Mouse (Mus musculus): Measurements from ENCODE around the gene Pitx1. TPM values are rescaled to one million over a fixed set of nuclear protein-coding genes. Genes with fewer than 3 reads are reported as not detected.
A peak's percentile ranks its signal among the peaks of the same experiment; 100 is the strongest.

Gene Pitx1
- polyA plus RNA-seq, 1 experiment from 2014 or later, result 6.3 TPM

DNA sequence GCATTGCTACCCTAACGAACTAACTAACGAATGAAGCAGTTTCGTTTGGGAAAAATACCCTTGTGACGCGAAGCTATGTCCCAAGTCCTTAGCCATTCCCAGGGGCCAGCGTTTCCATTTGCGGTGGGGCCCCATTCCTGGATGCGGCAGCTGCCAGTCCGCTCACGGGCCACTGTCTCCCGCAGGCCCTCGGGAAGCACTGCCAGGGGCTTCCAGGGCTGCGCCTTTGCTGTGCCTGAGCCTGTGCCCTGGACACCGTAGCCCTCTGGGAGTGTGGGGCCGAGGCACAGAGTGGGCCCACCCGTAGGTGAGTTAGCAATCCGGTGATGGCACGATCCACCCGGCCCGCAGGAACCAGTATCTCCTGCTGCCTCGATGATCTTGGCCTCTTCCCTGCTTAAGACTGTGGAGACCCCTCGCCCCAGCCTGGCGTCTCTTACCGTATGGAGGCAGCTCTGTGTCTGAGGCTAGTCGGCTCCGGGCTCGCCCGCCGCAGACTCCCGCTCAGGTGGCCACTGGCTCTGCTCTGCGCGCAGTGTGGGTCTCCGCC lies 369 bp downstream of the Pitx1 start:
- Histone ChIP-seq H3K36me3 (ENCODE audit: control insufficient read depth, insufficient read depth, low read length) (no peaks in the 10 kb centered on the region), H3K4me3 (ENCODE audit: low read depth, low read length) (no peak overlapping the region), H3K4me2 (peak overlapping the region; percentile 5; the same call in 1 of the 2 replicates), H3K9ac (ENCODE audit: low read depth, low read length) (no peak overlapping the region), H3K4me1 (replicated peaks; ENCODE audit: control insufficient read depth, insufficient read depth, low read length) (no peaks in the 10 kb centered on the region; the same call in 1 of the 2 replicates), H3K27ac (ENCODE audit: low read depth, low read length) (no peak overlapping the region), H3K9me3 (ENCODE audit: control insufficient read depth, low read length) (no peaks in the 10 kb centered on the region), H3K27me3 (replicated peaks; ENCODE audit: control insufficient read depth, insufficient read depth, low read length) (peaks cover 99% of the 10 kb centered on the region)
- ATAC-seq (replicated peaks; ENCODE audit: low FRiP score), result no peak
- DNase-seq (ENCODE audit: low spot score), result peak; percentile 49
- WGBS, result 3% methylated on average over 33 of the region's 33 CpGs

DNA sequence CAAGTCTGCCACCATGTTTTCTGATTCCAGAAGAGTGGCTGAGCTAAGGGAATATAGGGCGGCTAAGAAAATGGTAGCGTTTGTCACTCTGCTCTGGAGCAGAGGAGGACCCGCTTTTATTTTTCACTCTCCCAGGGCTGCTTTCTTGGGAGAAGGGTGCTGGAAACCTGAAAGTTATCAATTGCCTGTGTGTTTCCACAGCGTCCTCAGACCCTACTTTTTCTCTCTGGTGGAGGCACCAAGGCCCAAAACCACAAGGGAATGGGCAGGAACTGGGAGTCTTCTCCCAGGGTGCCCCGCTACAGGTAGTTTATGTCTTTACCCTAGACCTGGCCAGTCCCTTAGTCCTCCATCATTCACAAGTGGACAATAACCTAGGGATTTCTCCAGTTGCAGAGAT lies 1.3 kb downstream of the Pitx1 start:
- no peak overlapping the region for H3K4me2 ChIP-seq

DNA sequence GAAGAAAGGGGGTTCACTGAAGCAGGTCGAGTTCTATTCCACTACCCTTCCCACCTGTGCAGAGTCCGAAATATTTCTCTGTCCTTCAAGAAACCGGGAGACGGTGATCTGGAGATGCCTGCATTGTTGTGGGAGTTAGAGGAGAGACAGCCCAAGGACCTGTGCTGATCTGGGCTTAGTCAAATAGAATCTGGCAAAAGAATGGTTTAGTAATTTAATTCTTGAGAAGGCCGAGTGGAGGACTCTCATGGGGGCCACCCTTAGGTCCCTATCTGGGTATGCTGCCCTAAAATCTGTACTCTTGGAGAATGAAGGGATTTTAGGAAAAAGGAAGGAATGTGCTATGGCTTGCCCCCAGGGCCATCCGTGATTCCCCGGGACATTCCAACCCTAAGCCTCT lies 2.1 kb downstream of the Pitx1 start:
- H3K9ac ChIP-seq (ENCODE audit: low read depth, low read length), result no peak overlapping the region
- no peak overlapping the region for H3K27ac ChIP-seq (ENCODE audit: low read depth, low read length)
- 7% methylated on average over 7 of the region's 7 CpGs for WGBS
- ATAC-seq (replicated peaks; ENCODE audit: low FRiP score), result no peak
- peaks cover 99% of the 10 kb centered on the region for H3K27me3 ChIP-seq (replicated peaks; ENCODE audit: control insufficient read depth, insufficient read depth, low read length)
- H3K36me3 ChIP-seq (ENCODE audit: control insufficient read depth, insufficient read depth, low read length), result no peaks in the 10 kb centered on the region
- H3K4me1 ChIP-seq (replicated peaks; ENCODE audit: control insufficient read depth, insufficient read depth, low read length), result no peaks in the 10 kb centered on the region; the same call in 1 of the 2 replicates
- no peak overlapping the region for H3K4me2 ChIP-seq
- no peak for DNase-seq (ENCODE audit: low spot score)
- no peak overlapping the region for H3K4me3 ChIP-seq (ENCODE audit: low read depth, low read length)
- no peaks in the 10 kb centered on the region for H3K9me3 ChIP-seq (ENCODE audit: control insufficient read depth, low read length)

More for the DNA sequence above, 1.3 kb downstream of the Pitx1 start:
- Histone ChIP-seq H3K27ac (ENCODE audit: low read depth, low read length) (no peak overlapping the region), H3K36me3 (ENCODE audit: control insufficient read depth, insufficient read depth, low read length) (no peaks in the 10 kb centered on the region), H3K4me3 (ENCODE audit: low read depth, low read length) (no peak overlapping the region), H3K4me1 (replicated peaks; ENCODE audit: control insufficient read depth, insufficient read depth, low read length) (no peaks in the 10 kb centered on the region; the same call in 1 of the 2 replicates), H3K9ac (ENCODE audit: low read depth, low read length) (no peak overlapping the region), H3K27me3 (replicated peaks; ENCODE audit: control insufficient read depth, insufficient read depth, low read length) (peaks cover 99% of the 10 kb centered on the region), H3K9me3 (ENCODE audit: control insufficient read depth, low read length) (no peaks in the 10 kb centered on the region)
- DNase-seq (ENCODE audit: low spot score) (no peak), ATAC-seq (replicated peaks; ENCODE audit: low FRiP score) (no peak)
- 9% methylated on average over 5 of the region's 5 CpGs for WGBS

DNA sequence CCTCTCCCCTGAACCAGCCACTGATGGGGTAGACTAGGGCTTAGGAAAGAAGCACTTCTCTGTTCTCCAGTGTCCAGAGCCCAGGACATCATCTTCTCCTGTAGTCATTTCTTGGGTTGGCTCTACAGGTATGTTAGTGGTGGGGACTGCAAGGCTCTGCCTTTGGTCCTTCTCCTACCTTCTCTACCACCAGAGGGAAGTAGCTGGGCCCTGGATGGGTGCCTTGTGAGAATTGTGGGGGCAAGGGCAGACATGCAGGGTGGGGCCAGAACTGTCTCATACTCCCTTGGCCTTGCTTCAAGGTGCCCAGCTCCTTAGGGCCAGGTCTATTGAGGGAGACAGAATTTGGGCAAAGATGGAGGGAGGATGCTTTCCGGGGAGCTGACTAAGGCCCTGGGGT lies 3.4 kb downstream of the Pitx1 start:
- Histone ChIP-seq H3K36me3 (ENCODE audit: control insufficient read depth, insufficient read depth, low read length) (no peaks in the 10 kb centered on the region), H3K27ac (ENCODE audit: low read depth, low read length) (no peak overlapping the region), H3K4me2 (no peak overlapping the region), H3K4me3 (ENCODE audit: low read depth, low read length) (no peak overlapping the region), H3K9me3 (ENCODE audit: control insufficient read depth, low read length) (no peaks in the 10 kb centered on the region), H3K27me3 (replicated peaks; ENCODE audit: control insufficient read depth, insufficient read depth, low read length) (peaks cover 99% of the 10 kb centered on the region), H3K4me1 (replicated peaks; ENCODE audit: control insufficient read depth, insufficient read depth, low read length) (no peaks in the 10 kb centered on the region; the same call in 1 of the 2 replicates), H3K9ac (ENCODE audit: low read depth, low read length) (no peak overlapping the region)
- DNase-seq (ENCODE audit: low spot score) (no peak), ATAC-seq (replicated peaks; ENCODE audit: low FRiP score) (no peak)
- WGBS, result 48% methylated on average over 1 of the region's 1 CpGs

DNA sequence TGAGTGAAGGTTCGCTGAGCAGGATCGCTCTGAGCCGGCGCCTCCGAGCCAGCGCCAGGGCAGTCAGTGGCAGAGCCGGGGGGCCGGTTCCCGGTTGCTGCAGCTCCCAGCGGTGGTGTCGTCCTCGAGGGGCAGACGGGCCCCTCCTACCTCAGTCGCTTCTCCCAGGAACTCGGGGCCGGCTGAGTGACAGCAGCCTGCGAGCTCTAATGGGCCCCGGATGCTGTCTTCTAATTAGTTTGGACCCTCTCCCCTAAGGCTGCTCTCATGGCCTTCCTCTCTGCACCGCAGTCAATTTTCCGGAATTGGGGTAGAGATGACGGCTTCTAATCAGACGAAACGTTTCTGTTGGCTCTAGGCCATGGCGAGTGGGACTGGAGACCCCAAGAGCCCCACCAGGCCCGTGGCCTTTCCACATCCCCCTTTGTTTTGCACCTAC lies 4.3 kb downstream of the Pitx1 start:
- no peak for ATAC-seq (replicated peaks; ENCODE audit: low FRiP score)
- no peak overlapping the region for H3K27ac ChIP-seq (ENCODE audit: low read depth, low read length)
- no peaks in the 10 kb centered on the region; the same call in 1 of the 2 replicates for H3K4me1 ChIP-seq (replicated peaks; ENCODE audit: control insufficient read depth, insufficient read depth, low read length)
- peak overlapping the region; percentile 54; the same call in 1 of the 2 replicates for H3K4me2 ChIP-seq
- DNase-seq (ENCODE audit: low spot score), result no peak
- no peak overlapping the region for H3K4me3 ChIP-seq (ENCODE audit: low read depth, low read length)
- no peaks in the 10 kb centered on the region for H3K9me3 ChIP-seq (ENCODE audit: control insufficient read depth, low read length)
- peaks cover 97% of the 10 kb centered on the region for H3K27me3 ChIP-seq (replicated peaks; ENCODE audit: control insufficient read depth, insufficient read depth, low read length)
- 3% methylated on average over 25 of the region's 25 CpGs for WGBS
- H3K36me3 ChIP-seq (ENCODE audit: control insufficient read depth, insufficient read depth, low read length), result no peaks in the 10 kb centered on the region
- no peak overlapping the region for H3K9ac ChIP-seq (ENCODE audit: low read depth, low read length)

DNA sequence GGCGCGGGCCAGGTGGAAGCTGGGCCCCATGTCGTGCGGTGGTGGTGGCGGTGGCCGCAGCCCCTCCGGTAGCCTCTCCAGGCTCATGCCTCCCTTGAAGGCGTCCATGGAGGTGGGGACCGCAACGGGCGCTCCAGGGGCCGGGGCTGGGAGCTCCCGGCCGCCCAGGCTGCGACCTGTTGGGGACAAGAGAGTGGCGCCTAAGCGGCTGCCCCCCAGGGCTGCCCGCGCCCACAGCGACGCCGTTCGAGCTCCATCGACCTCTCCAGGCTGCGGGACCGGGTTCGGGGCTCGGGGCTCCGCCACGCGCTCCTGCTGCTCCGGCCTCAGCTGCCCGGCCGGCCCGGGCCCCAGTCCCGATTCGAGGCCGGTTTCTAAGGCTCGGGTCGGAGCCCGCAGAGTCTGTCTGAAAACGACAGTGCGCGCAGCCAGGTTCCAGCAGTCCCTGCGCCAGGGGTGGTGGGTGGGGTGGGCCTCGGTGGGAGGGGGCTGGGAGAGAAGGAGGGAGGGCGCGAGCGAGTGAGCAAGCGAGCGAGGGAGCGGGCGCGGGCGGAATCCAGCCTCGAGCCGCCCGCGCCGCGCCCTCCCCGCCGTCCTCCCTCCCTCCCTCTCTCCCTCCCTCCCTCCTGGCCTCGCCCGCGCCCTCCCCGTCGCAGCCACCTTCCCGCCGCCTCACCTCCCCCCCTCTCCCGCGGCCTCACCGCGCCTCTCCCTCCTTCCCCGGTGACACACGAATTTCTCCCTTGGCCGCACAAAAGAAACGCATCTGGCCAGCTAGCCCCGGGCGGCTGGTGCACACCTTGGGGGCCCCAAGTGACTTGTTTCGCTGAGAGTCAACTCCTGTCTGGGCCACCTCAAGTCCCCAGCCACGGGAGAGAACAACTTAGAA lies 4.9 kb downstream of the Pitx1 start:
- Histone ChIP-seq H3K4me3 (ENCODE audit: low read depth, low read length) (peak overlapping the region; percentile 40), H3K27me3 (replicated peaks; ENCODE audit: control insufficient read depth, insufficient read depth, low read length) (peaks cover 97% of the 10 kb centered on the region), H3K9ac (ENCODE audit: low read depth, low read length) (no peak overlapping the region), H3K27ac (ENCODE audit: low read depth, low read length) (no peak overlapping the region), H3K9me3 (ENCODE audit: control insufficient read depth, low read length) (no peaks in the 10 kb centered on the region), H3K4me1 (replicated peaks; ENCODE audit: control insufficient read depth, insufficient read depth, low read length) (no peaks in the 10 kb centered on the region; the same call in 1 of the 2 replicates), H3K4me2 (peak overlapping the region; percentile 54), H3K36me3 (ENCODE audit: control insufficient read depth, insufficient read depth, low read length) (no peaks in the 10 kb centered on the region)
- DNase-seq (ENCODE audit: low spot score) (peak; percentile 44), ATAC-seq (replicated peaks; ENCODE audit: low FRiP score) (no peak)
- WGBS, result under 1% methylated on average over 52 of the region's 82 CpGs

DNA sequence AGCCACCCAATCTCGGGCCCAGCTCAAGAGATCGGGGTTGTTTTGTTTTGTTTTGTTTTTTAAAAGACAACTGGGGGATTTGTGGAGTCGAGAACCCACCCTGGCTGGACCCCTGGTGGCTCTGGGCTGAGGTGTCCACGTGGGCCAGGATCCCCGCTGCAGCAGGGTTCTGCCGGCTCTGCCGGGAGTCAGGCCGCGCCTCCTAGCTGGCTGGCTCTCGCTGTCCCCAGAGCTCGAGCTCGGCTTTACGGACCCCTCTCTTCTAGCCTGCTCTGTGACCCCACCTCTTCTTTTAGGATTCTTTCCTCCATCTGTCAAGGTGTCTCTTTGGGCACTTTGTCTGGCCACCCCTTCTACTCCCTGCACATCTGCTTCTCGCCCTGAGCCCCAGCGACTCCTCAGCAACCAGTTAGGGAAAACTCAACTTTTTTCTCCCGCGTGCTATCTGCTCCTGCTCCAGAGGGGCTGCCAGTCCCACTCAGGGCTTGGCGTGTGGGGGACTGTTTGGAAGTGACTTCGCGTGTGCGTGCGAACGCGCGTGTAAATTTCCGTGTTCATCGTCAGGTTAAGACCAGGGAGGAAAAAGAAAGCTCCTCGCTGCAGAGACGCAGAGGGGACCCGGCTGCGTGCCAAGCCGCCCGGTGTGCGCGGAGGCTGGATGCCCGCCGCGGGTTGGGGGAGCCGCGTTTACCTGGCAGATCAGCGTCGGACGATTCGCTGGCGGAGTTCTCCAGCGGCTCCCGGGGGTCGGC lies 5.7 kb downstream of the Pitx1 start:
- WGBS, result 1% methylated on average over 48 of the region's 48 CpGs
- H3K36me3 ChIP-seq (ENCODE audit: control insufficient read depth, insufficient read depth, low read length), result no peaks in the 10 kb centered on the region
- H3K4me1 ChIP-seq (replicated peaks; ENCODE audit: control insufficient read depth, insufficient read depth, low read length), result no peaks in the 10 kb centered on the region; the same call in 1 of the 2 replicates
- no peak overlapping the region for H3K9ac ChIP-seq (ENCODE audit: low read depth, low read length)
- no peaks in the 10 kb centered on the region for H3K9me3 ChIP-seq (ENCODE audit: control insufficient read depth, low read length)
- DNase-seq (ENCODE audit: low spot score) (peak; percentile 65), ATAC-seq (replicated peaks; ENCODE audit: low FRiP score) (no peak)
- H3K4me2 ChIP-seq, result peak overlapping the region; percentile 54
- peaks cover 97% of the 10 kb centered on the region for H3K27me3 ChIP-seq (replicated peaks; ENCODE audit: control insufficient read depth, insufficient read depth, low read length)
- peak overlapping the region; percentile 40 for H3K4me3 ChIP-seq (ENCODE audit: low read depth, low read length)
- H3K27ac ChIP-seq (ENCODE audit: low read depth, low read length), result no peak overlapping the region

DNA sequence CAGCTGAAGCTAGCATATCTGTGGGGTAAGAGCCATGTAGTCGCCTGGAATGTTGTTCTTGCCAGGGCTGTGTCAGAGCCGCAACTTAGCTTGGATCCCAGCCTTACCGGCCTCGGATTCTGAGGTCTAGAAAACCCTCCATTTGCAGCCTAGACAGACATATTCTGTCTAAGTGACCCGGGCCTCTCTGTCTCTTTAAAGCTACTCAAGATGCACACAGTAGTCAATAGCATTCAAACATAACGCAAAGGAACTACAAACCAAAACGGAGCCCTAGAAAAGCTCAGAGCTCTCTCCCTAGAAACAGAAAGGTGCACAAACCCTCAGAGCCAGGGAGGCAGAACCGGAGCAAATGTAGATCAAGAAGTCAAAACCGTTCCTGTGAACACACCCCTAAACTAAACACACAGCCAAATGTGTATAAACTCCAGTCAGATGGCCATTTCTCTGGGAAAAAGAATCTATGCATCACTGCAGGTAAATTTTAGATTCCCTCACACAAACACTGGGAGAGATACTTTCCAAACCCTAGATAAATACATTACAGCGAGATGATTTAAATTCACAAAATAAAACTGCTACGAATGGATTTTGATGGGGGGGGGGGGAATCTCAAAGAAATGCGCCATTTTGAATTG lies 6.9 kb downstream of the Pitx1 start:
- Histone ChIP-seq H3K4me3 (ENCODE audit: low read depth, low read length) (peak overlapping the region; percentile 20; the same call in 1 of the 2 replicates), H3K9me3 (ENCODE audit: control insufficient read depth, low read length) (no peaks in the 10 kb centered on the region), H3K27me3 (replicated peaks; ENCODE audit: control insufficient read depth, insufficient read depth, low read length) (peaks cover 97% of the 10 kb centered on the region), H3K36me3 (ENCODE audit: control insufficient read depth, insufficient read depth, low read length) (no peaks in the 10 kb centered on the region), H3K4me1 (replicated peaks; ENCODE audit: control insufficient read depth, insufficient read depth, low read length) (no peaks in the 10 kb centered on the region; the same call in 1 of the 2 replicates), H3K9ac (ENCODE audit: low read depth, low read length) (no peak overlapping the region), H3K27ac (ENCODE audit: low read depth, low read length) (no peak overlapping the region), H3K4me2 (no peak overlapping the region)
- DNase-seq (ENCODE audit: low spot score) (no peak), ATAC-seq (replicated peaks; ENCODE audit: low FRiP score) (no peak)
- WGBS, result 6% methylated on average over 12 of the region's 12 CpGs

All from liver, embryonic 11.5 days (tissue).